Mouse (Mus musculus): ENCODE measurements around the gene Cers2. TPM values are rescaled to one million over a fixed set of nuclear protein-coding genes. Genes with fewer than 3 reads are reported as not detected.

Cers2 gene
- polyA plus RNA-seq, 1 experiment: 124 TPM

DNA sequence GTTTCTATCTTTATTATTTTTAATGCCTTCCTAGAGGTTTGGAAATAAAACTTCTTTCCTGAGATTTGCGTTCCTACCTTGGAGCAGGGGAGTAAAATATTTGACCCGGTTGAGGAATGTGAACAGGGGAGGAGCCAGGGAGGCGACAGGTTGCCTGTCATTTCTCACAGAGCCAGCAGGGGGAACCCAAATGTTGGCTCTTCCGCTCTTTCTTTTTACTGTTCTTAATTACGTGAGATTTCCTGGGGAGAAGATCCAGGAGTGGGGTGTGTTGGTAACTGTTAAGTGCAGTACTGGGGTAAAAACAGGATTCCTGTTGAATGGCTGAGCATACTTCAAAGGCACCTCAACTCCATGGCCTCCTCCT is 18.5 kb upstream of the Cers2 start:
- Histone ChIP-seq H3K9me3 (no peaks in the 10 kb centered on the region), H3K4me3 (replicated peaks) (no peak overlapping the region), H3K36me3 (replicated peaks; ENCODE audit: low read length) (peaks cover 96% of the 10 kb centered on the region), H3K4me1 (peaks cover 94% of the 10 kb centered on the region), H3K27me3 (replicated peaks) (no peaks in the 10 kb centered on the region)
- no peak for TF ChIP-seq FLI1 (IDR thresholded peaks at IDR 0.05; ENCODE audit: low read length)

DNA sequence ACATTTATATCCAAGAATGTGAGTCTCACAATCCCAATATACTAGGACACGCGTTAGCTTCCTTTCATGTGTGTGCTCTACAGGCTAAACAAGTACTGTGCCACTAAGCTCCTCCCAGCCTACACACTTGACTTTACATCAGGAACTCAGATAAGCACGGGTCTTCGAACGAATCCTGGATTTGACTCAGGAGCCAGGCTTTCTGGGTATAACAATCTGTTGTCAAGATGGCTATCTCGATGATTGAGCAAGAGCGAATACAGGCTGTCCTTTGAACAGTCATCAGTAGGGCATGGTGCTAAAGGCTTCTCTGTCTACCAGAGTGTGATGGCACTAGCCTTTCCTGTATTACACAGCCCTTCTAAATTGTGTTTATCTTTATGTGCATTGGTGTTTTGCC is 16.6 kb upstream of the Cers2 start:
- Histone ChIP-seq H3K27me3 (replicated peaks) (no peaks in the 10 kb centered on the region), H3K36me3 (replicated peaks; ENCODE audit: low read length) (peaks cover 93% of the 10 kb centered on the region), H3K4me1 (peaks cover 77% of the 10 kb centered on the region), H3K9me3 (no peaks in the 10 kb centered on the region), H3K4me3 (replicated peaks) (no peak overlapping the region)
- TF ChIP-seq FLI1 (IDR thresholded peaks at IDR 0.05; ENCODE audit: low read length) (no peak), GATA1 (IDR thresholded peaks at IDR 0.05; ENCODE audit: borderline replicate concordance, low read length) (no peak)

DNA sequence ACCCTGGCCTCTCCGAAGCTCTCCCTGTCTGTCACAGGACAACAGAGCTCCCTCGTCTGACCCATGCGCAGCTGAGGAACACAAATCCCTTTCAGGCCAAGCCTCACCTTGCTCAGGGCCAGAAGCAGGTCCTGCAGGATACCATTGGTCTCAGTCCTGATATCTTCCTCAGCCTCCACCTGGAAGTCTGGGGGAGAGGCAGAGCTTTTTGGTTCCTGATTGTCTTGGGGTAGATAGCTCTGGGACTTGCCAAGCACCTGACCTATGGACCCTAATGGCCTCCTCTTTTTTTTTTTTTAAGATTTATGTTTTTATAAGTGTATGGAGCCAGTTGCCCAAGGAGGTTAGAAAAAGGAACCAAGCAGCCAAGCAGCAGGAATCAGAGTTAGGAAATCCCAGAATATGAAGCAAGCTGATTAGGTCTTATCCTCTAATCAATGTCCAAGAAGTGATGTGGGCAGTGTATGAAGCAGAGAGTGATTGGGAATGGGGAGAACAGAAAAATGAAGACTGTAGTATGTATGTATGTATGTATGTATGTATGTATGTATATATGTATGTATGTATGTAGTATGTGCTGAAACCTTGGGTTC is 13.3 kb upstream of the Cers2 start:
- Histone ChIP-seq H3K27me3 (replicated peaks) (no peaks in the 10 kb centered on the region), H3K9me3 (no peaks in the 10 kb centered on the region), H3K4me1 (peaks cover 61% of the 10 kb centered on the region), H3K36me3 (replicated peaks; ENCODE audit: low read length) (peaks cover 82% of the 10 kb centered on the region), H3K4me3 (replicated peaks) (no peak overlapping the region)
- no peak for TF ChIP-seq FLI1 (IDR thresholded peaks at IDR 0.05; ENCODE audit: low read length)
- TF ChIP-seq GATA1 (IDR thresholded peaks at IDR 0.05; ENCODE audit: borderline replicate concordance, low read length): no peak

DNA sequence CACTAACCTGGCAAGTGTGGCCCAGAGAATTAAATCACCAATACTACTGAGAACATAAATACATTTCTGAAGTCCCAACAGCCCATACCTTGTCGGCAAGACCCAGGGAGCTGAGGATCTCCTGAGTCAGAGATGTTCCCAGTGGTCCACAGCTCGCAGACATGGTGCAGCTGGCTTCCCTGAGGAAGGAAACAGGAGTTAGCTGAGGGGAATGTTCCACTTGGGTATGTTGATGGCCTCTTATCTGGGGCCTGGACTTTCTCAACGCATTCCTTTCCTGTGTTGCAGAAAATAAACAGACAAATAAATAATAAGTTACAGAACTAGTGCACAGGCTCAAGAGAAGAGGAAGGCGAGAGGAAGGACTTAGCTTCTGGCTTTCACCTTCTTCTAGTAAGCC is 8.3 kb upstream of the Cers2 start:
- no peaks in the 10 kb centered on the region for H3K9me3 ChIP-seq
- H3K4me3 ChIP-seq (replicated peaks): peak overlapping the region; percentile 40
- peaks cover 54% of the 10 kb centered on the region for H3K4me1 ChIP-seq
- H3K27me3 ChIP-seq (replicated peaks): no peaks in the 10 kb centered on the region
- TF ChIP-seq FLI1 (IDR thresholded peaks at IDR 0.05; ENCODE audit: low read length) (no peak), GATA1 (IDR thresholded peaks at IDR 0.05; ENCODE audit: borderline replicate concordance, low read length) (no peak)
- peaks cover 47% of the 10 kb centered on the region for H3K36me3 ChIP-seq (replicated peaks; ENCODE audit: low read length)

DNA sequence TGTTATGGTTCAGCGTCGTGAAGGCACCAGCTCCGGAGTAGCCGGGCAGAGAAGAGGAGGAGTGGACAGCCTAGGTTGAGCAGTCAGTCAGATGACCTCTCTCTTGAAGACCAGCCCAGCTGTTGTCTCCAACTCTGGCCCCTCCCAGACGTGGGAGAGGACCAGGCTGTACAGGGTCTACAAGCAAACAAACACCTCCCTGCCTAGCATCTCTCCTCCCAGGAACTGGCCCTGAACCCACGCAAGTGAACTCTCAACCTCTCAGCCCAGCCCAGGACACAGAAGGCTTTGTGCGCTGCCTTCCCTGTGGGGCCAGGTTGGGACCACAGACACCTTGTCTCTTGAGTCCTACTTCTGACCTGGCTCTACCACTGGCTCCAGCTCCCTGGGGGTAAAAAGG is 7.5 kb upstream of the Cers2 start, which contains the start of gene Anxa9:
Gene Anxa9, minus strand, starts transcription at position 77 of the 400 bp plus-strand sequence.
- Histone ChIP-seq H3K36me3 (replicated peaks; ENCODE audit: low read length) (peaks cover 42% of the 10 kb centered on the region), H3K4me1 (peaks cover 63% of the 10 kb centered on the region), H3K9me3 (no peaks in the 10 kb centered on the region), H3K4me3 (replicated peaks) (peak within 1 kb of the TSS; percentile 40), H3K27me3 (replicated peaks) (no peaks in the 10 kb centered on the region)
- TF ChIP-seq GATA1 (IDR thresholded peaks at IDR 0.05; ENCODE audit: borderline replicate concordance, low read length): no peak
- TF ChIP-seq FLI1 (IDR thresholded peaks at IDR 0.05; ENCODE audit: low read length): no peak

DNA sequence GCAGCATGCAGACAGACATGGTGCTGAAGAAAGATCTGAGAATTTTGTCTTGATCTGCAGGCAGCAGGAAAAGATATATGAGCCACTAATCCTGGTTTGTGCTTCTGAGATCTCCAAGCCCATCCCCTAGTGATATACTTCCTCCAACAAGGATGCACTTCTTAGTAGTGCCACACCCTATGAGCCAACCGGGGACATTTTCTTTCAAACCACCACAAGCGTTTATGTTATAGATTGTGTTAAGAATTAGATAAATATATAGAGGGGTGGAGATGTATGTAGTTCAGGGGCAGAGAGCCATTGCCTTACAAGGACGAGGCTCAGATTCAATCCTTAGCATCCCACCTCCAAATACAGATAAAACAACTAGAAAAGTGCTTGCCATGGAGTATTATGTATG is 4.1 kb upstream of the Cers2 start:
- TF ChIP-seq GATA1 (IDR thresholded peaks at IDR 0.05; ENCODE audit: borderline replicate concordance, low read length) (no peak), FLI1 (IDR thresholded peaks at IDR 0.05; ENCODE audit: low read length) (no peak)
- no peaks in the 10 kb centered on the region for H3K9me3 ChIP-seq
- peaks cover 79% of the 10 kb centered on the region for H3K4me1 ChIP-seq
- no peaks in the 10 kb centered on the region for H3K27me3 ChIP-seq (replicated peaks)
- H3K36me3 ChIP-seq (replicated peaks; ENCODE audit: low read length): peaks cover 21% of the 10 kb centered on the region
- no peak overlapping the region for H3K4me3 ChIP-seq (replicated peaks)

DNA sequence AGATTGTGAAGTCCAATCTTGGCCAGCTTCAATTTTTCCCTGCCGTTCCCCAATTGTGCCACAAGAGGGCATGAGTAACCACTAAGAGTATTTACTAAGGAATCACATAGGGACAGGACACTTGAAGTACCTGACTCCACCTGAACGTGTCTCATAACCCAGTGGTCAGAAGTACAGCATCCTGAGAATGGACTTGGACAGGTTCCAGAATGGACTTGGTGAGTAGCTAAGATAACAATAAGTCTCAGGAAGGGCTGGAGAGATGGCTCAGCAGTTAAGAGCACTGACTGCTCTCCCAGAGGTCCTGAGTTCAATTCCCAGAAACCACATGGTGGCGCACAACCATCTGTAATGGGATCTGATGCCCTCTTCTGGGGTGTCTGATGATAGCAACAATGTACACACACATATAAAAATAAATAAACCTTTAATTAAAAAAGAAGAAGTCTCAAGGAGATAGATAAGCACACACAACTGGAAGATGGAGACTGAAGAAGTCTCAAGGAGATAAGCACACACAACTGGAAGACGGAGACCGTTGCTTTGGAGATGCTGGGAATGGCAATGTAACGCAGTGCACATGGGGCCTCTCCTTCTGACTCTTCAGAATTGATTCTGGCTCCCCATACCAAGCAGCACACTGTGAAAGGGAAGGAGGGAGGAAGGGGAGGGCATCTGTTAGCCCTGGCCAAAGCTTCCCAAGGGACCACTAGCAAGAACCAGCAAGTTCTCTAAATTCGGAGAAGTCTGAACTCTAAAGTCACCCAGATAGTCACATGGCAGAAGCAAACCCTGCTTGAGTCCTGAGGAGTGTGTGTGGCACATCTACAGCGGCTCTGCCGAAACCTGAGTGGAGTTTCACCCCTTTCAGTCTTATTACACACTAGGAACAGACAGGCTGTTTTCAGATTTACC is 3.4 kb upstream of the Cers2 start:
- Histone ChIP-seq H3K9me3 (no peaks in the 10 kb centered on the region), H3K4me3 (replicated peaks) (peak overlapping the region; percentile 26), H3K36me3 (replicated peaks; ENCODE audit: low read length) (peaks cover 14% of the 10 kb centered on the region), H3K4me1 (peaks cover 72% of the 10 kb centered on the region), H3K27me3 (replicated peaks) (no peaks in the 10 kb centered on the region)
- TF ChIP-seq GATA1 (IDR thresholded peaks at IDR 0.05; ENCODE audit: borderline replicate concordance, low read length) (no peak), FLI1 (IDR thresholded peaks at IDR 0.05; ENCODE audit: low read length) (no peak)

DNA sequence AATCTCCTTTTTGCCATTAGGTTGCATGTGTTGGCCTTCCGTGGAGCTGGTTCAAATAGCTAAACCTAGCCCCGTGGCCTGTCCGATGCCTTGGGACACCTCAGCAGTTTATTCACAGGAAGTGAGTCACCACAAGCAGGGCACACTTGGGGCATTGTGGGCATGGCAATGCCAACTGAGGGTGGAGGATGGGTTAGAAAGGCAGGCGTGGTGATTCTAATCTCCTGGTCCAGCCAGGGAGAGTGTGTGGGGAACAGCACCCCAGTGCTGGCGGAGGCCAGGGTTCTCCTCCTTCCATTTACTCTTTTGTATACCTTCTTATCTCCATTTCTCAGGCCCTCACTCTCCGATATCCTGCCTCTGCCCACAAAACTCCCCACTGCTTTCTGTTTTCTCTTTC is 2.0 kb upstream of the Cers2 start:
- TF ChIP-seq GATA1 (IDR thresholded peaks at IDR 0.05; ENCODE audit: borderline replicate concordance, low read length) (peak; percentile 51; the same call in 1 of the 3 replicates), FLI1 (IDR thresholded peaks at IDR 0.05; ENCODE audit: low read length) (no peak)
- H3K4me1 ChIP-seq: peaks cover 66% of the 10 kb centered on the region
- no peaks in the 10 kb centered on the region for H3K9me3 ChIP-seq
- peaks cover 10% of the 10 kb centered on the region for H3K36me3 ChIP-seq (replicated peaks; ENCODE audit: low read length)
- H3K4me3 ChIP-seq (replicated peaks): peak overlapping the region; percentile 89
- no peaks in the 10 kb centered on the region for H3K27me3 ChIP-seq (replicated peaks)

DNA sequence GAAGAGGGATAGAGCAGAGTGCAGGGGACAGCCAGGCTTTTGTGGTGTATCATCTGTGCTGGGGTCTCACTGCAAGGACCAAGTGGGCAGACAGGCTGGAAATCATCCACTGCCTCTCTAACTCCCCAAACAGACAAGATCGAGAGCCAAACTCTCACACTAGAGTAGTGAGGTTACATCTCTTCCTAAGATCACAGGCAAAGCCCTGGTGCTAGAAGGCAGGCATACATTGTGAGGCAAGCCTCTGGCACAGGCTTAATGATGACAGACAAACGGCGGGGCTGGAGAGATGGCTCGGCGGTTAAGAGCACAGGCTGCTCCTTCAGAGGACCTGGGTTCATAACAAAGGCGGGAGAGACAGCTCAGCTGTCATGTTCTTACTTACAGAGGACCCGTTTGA is 1.1 kb upstream of the Cers2 start:
- Histone ChIP-seq H3K36me3 (replicated peaks; ENCODE audit: low read length) (peaks cover 14% of the 10 kb centered on the region), H3K9me3 (no peaks in the 10 kb centered on the region), H3K4me1 (peaks cover 71% of the 10 kb centered on the region), H3K27me3 (replicated peaks) (no peaks in the 10 kb centered on the region), H3K4me3 (replicated peaks) (peak overlapping the region; percentile 78)
- TF ChIP-seq GATA1 (IDR thresholded peaks at IDR 0.05; ENCODE audit: borderline replicate concordance, low read length) (no peak), FLI1 (IDR thresholded peaks at IDR 0.05; ENCODE audit: low read length) (no peak)

DNA sequence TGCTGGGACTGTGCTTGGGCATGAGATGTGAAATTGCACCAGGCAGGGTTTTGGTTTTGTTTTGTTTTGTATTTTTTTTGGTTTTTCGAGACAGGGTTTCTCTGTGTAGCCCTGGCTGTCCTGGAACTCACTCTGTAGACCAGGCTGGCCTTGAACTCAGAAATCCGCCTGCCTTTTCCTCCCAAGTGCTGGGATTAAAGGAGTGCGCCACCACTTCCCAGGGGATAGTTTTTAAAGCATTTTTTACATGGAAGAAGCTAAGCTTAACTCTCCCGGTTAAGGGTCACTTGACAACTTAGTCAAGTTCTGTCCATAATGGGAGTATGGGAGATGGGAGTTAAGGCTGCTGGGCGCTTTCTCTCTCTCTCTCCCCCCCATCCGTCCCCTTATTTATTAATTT is 516 bp upstream of the Cers2 start:
- Histone ChIP-seq H3K36me3 (replicated peaks; ENCODE audit: low read length) (peaks cover 20% of the 10 kb centered on the region), H3K4me3 (replicated peaks) (peak overlapping the region; percentile 96), H3K27me3 (replicated peaks) (no peaks in the 10 kb centered on the region), H3K4me1 (peaks cover 73% of the 10 kb centered on the region), H3K9me3 (no peaks in the 10 kb centered on the region)
- TF ChIP-seq FLI1 (IDR thresholded peaks at IDR 0.05; ENCODE audit: low read length): no peak
- no peak for TF ChIP-seq GATA1 (IDR thresholded peaks at IDR 0.05; ENCODE audit: borderline replicate concordance, low read length)
